Mouse (Mus musculus): ENCODE data around the gene Zbtb33.

DNA sequence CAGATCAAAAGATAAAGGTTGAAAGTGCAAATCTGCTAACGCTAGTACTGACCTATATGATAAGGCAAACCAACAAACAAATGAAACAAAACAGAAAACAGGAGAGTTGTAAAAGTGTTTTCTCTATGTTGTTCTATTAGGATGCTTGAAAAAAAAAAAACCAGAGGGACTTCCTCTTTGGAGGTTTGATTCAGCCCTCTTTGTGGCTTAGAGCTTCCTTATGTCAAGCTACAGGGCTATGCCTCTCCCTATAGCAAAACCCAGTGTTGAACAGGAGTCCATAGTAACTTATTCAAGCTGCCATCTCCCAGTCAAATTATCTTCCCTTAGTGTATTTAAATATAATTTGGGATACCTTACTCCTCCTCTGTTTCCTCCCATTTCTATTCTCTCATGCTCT lies 17.8 kb downstream of the Zbtb33 start:
- TF ChIP-seq CTCF (IDR thresholded peaks at IDR 0.05; ENCODE audit: borderline replicate concordance, insufficient read depth, low read depth, low read length), result no peak
- no peak for TF ChIP-seq POLR2A (IDR thresholded peaks at IDR 0.05; ENCODE audit: borderline replicate concordance, insufficient read depth, low read length)

Data from cerebellum, adult 2 months (tissue).